Mouse (Mus musculus) heart, adult 2 months (tissue): Measurements from ENCODE around the gene Stard9.
A peak's percentile ranks its signal among the peaks of the same experiment; 100 is the strongest.

Experiments used
- CTCF ChIP-seq: fragments of 200-600 bp; IDR thresholded peaks from 2 replicates; pipeline ENCODE4 v1.8.1; 2022; ENCODE audit warnings: antibody characterized with exemption, mild to moderate bottlenecking, moderate library complexity
- EP300 ChIP-seq: fragments of 200-500 bp; IDR thresholded peaks from 2 replicates; pipeline ENCODE4 v1.6.1; 2011; ENCODE audit warnings: low read depth, low read length, control low read depth; ENCODE audit not compliant: insufficient read depth
- POLR2A ChIP-seq: fragments of 200-500 bp; IDR thresholded peaks from 2 replicates; pipeline ENCODE4 v1.6.1; 2011; ENCODE audit warnings: mild to moderate bottlenecking, low read depth, low read length, control low read depth; ENCODE audit not compliant: insufficient read depth

- TF ChIP-seq EP300 = no peak
- peak; percentile 24; the same call in 1 of the 2 replicates for TF ChIP-seq CTCF
- TF ChIP-seq POLR2A = peak; percentile 79
Measured at GRCm38 (mm10) chr2:120628886-120629735, at the start of gene Stard9.
